Mouse (Mus musculus) hindbrain, embryonic 14.5 days (tissue): ENCODE results near the gene Zdhhc21. TPM values are rescaled to one million over a fixed set of nuclear protein-coding genes. Genes with fewer than 3 reads are reported as not detected.

ENCODE experiments used
- ATAC-seq: fragments of 200-750 bp; cut with Nextera tagmentation; 2 replicates; pipeline ENCODE4 v1.8.0; 2017; ENCODE audit warnings: moderate number of reproducible peaks, mild to moderate bottlenecking, moderate TSS enrichment, moderate library complexity; ENCODE audit not compliant: low FRiP score
- DNase-seq: peaks from one replicate; pipeline ENCODE4 v3.0.0-alpha.2; 2015; ENCODE audit warnings: low spot score
- H3K27ac ChIP-seq: fragments of 300-500 bp; sonication (generic); 2 replicates; pipeline ENCODE4 v1.5.1; 2014; ENCODE audit warnings: mild to moderate bottlenecking, moderate library complexity
- H3K27me3 ChIP-seq: fragments of 300-500 bp; sonication (generic); 2 replicates; pipeline ENCODE4 v1.6.1; 2014; ENCODE audit warnings: mild to moderate bottlenecking, low read length, mixed read lengths; ENCODE audit not compliant: control insufficient read depth, insufficient read depth
- H3K36me3 ChIP-seq: fragments of 300-500 bp; sonication (generic); replicated peaks from 2 replicates; pipeline ENCODE4 v1.6.1; 2014; ENCODE audit not compliant: control insufficient read depth, insufficient read depth
- H3K4me1 ChIP-seq: fragments of 300-500 bp; sonication (generic); replicated peaks from 2 replicates; pipeline ENCODE4 v1.6.1; 2014; ENCODE audit warnings: antibody characterized with exemption, low read length, mixed read lengths; ENCODE audit not compliant: control insufficient read depth, insufficient read depth
- H3K4me2 ChIP-seq: fragments of 300-500 bp; sonication (generic); replicated peaks from 2 replicates; pipeline ENCODE4 v1.6.1; 2014; ENCODE audit warnings: mild to moderate bottlenecking, moderate library complexity
- H3K4me3 ChIP-seq: fragments of 300-500 bp; sonication (generic); replicated peaks from 2 replicates; pipeline ENCODE4 v1.5.1; 2014; ENCODE audit warnings: mild to moderate bottlenecking, low read length
- H3K9ac ChIP-seq: fragments of 300-500 bp; sonication (generic); 2 replicates; pipeline ENCODE4 v1.6.1; 2014
- H3K9me3 ChIP-seq: fragments of 300-500 bp; sonication (generic); 2 replicates; pipeline ENCODE4 v1.6.1; 2016; ENCODE audit warnings: low read length; ENCODE audit not compliant: control insufficient read depth
- WGBS: fragments of 180-500 bp; shearing (Covaris S2); extraction: QIAGEN DNeasy Blood & Tissue Kit; methylation state at CpG from one replicate; pipeline ENCODE4 v1.1.7; 2014; 5-methylcytosine and 5-hydroxymethylcytosine counted together
- polyA plus RNA-seq: library from polyadenylated mRNA; unstranded; fragments of >200 nt; fragmentation: Nextera tagmentation; extraction: Ambion mirVana; gene quantifications from 2 replicates; pipeline ENCODE4 v1.2.1, GENCODE M21; 2014

The Zdhhc21 gene
- polyA plus RNA-seq, 1 experiment from 2014 or later: 16.8 TPM

GRCm38 (mm10) chr4:82867731-82868445 lies 8.1 kb upstream of the Zdhhc21 start:
- WGBS: 88% methylated on average over 5 of the region's 5 CpGs
- Histone ChIP-seq H3K4me2 (no peak overlapping the region), H3K4me3 (no peak overlapping the region), H3K36me3 (no peaks in the 10 kb centered on the region), H3K4me1 (no peaks in the 10 kb centered on the region), H3K9ac (no peak overlapping the region), H3K27me3 (no peaks in the 10 kb centered on the region), H3K27ac (no peak overlapping the region), H3K9me3 (no peaks in the 10 kb centered on the region)
- ATAC-seq (no peak), DNase-seq (no peak)

- ATAC-seq (no peak), DNase-seq (no peak)
- Histone ChIP-seq H3K36me3 (no peaks in the 10 kb centered on the region), H3K4me3 (no peak overlapping the region), H3K4me2 (no peak overlapping the region), H3K27me3 (no peaks in the 10 kb centered on the region), H3K27ac (no peak overlapping the region), H3K9ac (no peak overlapping the region), H3K9me3 (no peaks in the 10 kb centered on the region), H3K4me1 (no peaks in the 10 kb centered on the region)
- WGBS: 70% methylated on average over 4 of the region's 4 CpGs
Measured at GRCm38 (mm10) chr4:82867111-82867510, 7.4 kb upstream of the Zdhhc21 start.

- H3K36me3 ChIP-seq: no peaks in the 10 kb centered on the region
Measured at GRCm38 (mm10) chr4:82864974-82865699, 5.4 kb upstream of the Zdhhc21 start.

GRCm38 (mm10) chr4:82863316-82863715 lies 3.6 kb upstream of the Zdhhc21 start:
- Histone ChIP-seq H3K36me3 (no peaks in the 10 kb centered on the region), H3K4me1 (peaks cover 12% of the 10 kb centered on the region), H3K9me3 (no peaks in the 10 kb centered on the region), H3K9ac (no peak overlapping the region), H3K27ac (no peak overlapping the region), H3K4me2 (no peak overlapping the region), H3K4me3 (no peak overlapping the region), H3K27me3 (no peaks in the 10 kb centered on the region)
- WGBS: 77% methylated on average over 8 of the region's 8 CpGs
- ATAC-seq: no peak
- no peak for DNase-seq

More at GRCm38 (mm10) chr4:82864974-82865699, 5.4 kb upstream of the Zdhhc21 start:
- H3K9me3 ChIP-seq: no peaks in the 10 kb centered on the region
- ATAC-seq: no peak
- no peak overlapping the region for H3K4me2 ChIP-seq
- H3K4me1 ChIP-seq: 0 out of 2 replicates have a peak, but pooled peaks cover 2% of the 10 kb centered on the region
- H3K27ac ChIP-seq: no peak overlapping the region
- no peak overlapping the region for H3K9ac ChIP-seq
- no peaks in the 10 kb centered on the region for H3K27me3 ChIP-seq
- no peak overlapping the region for H3K4me3 ChIP-seq
- DNase-seq: no peak
- 83% methylated on average over 8 of the region's 8 CpGs for WGBS

- no peak for DNase-seq
- peaks cover 22% of the 10 kb centered on the region for H3K4me1 ChIP-seq
- H3K9me3 ChIP-seq: no peaks in the 10 kb centered on the region
- no peak overlapping the region for H3K4me2 ChIP-seq
- ATAC-seq: no peak
- H3K27ac ChIP-seq: no peak overlapping the region
- no peaks in the 10 kb centered on the region for H3K36me3 ChIP-seq
- no peaks in the 10 kb centered on the region for H3K27me3 ChIP-seq
- H3K4me3 ChIP-seq: no peak overlapping the region
- 97% methylated on average over 2 of the region's 2 CpGs for WGBS
- no peak overlapping the region for H3K9ac ChIP-seq
Measured at GRCm38 (mm10) chr4:82861451-82861850, 1.7 kb upstream of the Zdhhc21 start.

- Histone ChIP-seq H3K4me3 (no peak overlapping the region), H3K9me3 (no peaks in the 10 kb centered on the region), H3K36me3 (no peaks in the 10 kb centered on the region), H3K4me2 (no peak overlapping the region), H3K4me1 (peaks cover 25% of the 10 kb centered on the region), H3K9ac (no peak overlapping the region), H3K27ac (no peak overlapping the region), H3K27me3 (no peaks in the 10 kb centered on the region)
- ATAC-seq (no peak), DNase-seq (no peak)
- 45% methylated on average over 3 of the region's 3 CpGs for WGBS
Measured at GRCm38 (mm10) chr4:82860566-82860965, 808 bp upstream of the Zdhhc21 start.

GRCm38 (mm10) chr4:82858431-82859010 lies 1.2 kb downstream of the Zdhhc21 start:
- H3K9ac ChIP-seq: peak overlapping the region; percentile 94
- 24% methylated on average over 4 of the region's 4 CpGs for WGBS
- H3K36me3 ChIP-seq: no peaks in the 10 kb centered on the region
- H3K4me3 ChIP-seq: peak overlapping the region; percentile 81
- ATAC-seq: peak; percentile 0; the same call in 1 of the 2 replicates
- H3K4me1 ChIP-seq: peaks cover 25% of the 10 kb centered on the region
- H3K4me2 ChIP-seq: peak overlapping the region; percentile 87
- peak overlapping the region; percentile 95; the same call in 1 of the 2 replicates for H3K27ac ChIP-seq
- no peak for DNase-seq
- no peaks in the 10 kb centered on the region for H3K27me3 ChIP-seq
- no peaks in the 10 kb centered on the region for H3K9me3 ChIP-seq

GRCm38 (mm10) chr4:82856986-82857385 lies 2.8 kb downstream of the Zdhhc21 start:
- Histone ChIP-seq H3K4me2 (no peak overlapping the region), H3K9ac (no peak overlapping the region)
- WGBS: 93% methylated on average over 3 of the region's 3 CpGs

GRCm38 (mm10) chr4:82853809-82854208 lies 5.9 kb downstream of the Zdhhc21 start:
- no peak overlapping the region for H3K27ac ChIP-seq
- peaks cover 8% of the 10 kb centered on the region; the same call in 1 of the 2 replicates for H3K36me3 ChIP-seq
- ATAC-seq (no peak), DNase-seq (no peak)
- peaks cover 18% of the 10 kb centered on the region for H3K4me1 ChIP-seq
- WGBS: 86% methylated on average over 2 of the region's 2 CpGs
- H3K4me2 ChIP-seq: no peak overlapping the region
- H3K9me3 ChIP-seq: no peaks in the 10 kb centered on the region
- H3K4me3 ChIP-seq: no peak overlapping the region
- H3K27me3 ChIP-seq: no peaks in the 10 kb centered on the region
- H3K9ac ChIP-seq: no peak overlapping the region

More at GRCm38 (mm10) chr4:82856986-82857385, 2.8 kb downstream of the Zdhhc21 start:
- ATAC-seq: no peak
- Histone ChIP-seq H3K9me3 (no peaks in the 10 kb centered on the region), H3K27ac (no peak overlapping the region), H3K36me3 (peaks cover 5% of the 10 kb centered on the region; the same call in 1 of the 2 replicates), H3K4me1 (peaks cover 25% of the 10 kb centered on the region), H3K4me3 (no peak overlapping the region), H3K27me3 (no peaks in the 10 kb centered on the region)
- no peak for DNase-seq
